Mouse (Mus musculus) limb, embryonic 11.5 days (tissue): ENCODE results near the gene Tiam2. TPM values are rescaled to one million over a fixed set of nuclear protein-coding genes. Genes with fewer than 3 reads are reported as not detected.

ENCODE experiments used
- ATAC-seq: fragments of 200-750 bp; cut with Nextera tagmentation; 2 replicates; pipeline ENCODE4 v1.8.0; 2017; ENCODE audit warnings: low read depth; ENCODE audit not compliant: insufficient number of reproducible peaks, low FRiP score, low TSS enrichment
- DNase-seq: peaks from one replicate; pipeline ENCODE4 v3.0.0-alpha.2; 2015; ENCODE audit warnings: low spot score
- H3K27ac ChIP-seq: fragments of 300-500 bp; sonication (generic); replicated peaks from 2 replicates; pipeline ENCODE4 v1.5.1; 2014; ENCODE audit warnings: low read depth, mild to moderate bottlenecking, low read length
- H3K27me3 ChIP-seq: fragments of 300-500 bp; sonication (generic); 2 replicates; pipeline ENCODE4 v1.6.1; 2014; ENCODE audit warnings: mild to moderate bottlenecking, low read length, mixed read lengths; ENCODE audit not compliant: control insufficient read depth, insufficient read depth
- H3K36me3 ChIP-seq: fragments of 300-500 bp; sonication (generic); 2 replicates; pipeline ENCODE4 v1.6.1; 2014; ENCODE audit warnings: mild to moderate bottlenecking, low read length, moderate library complexity, mixed read lengths; ENCODE audit not compliant: control insufficient read depth, insufficient read depth
- H3K4me1 ChIP-seq: fragments of 300-500 bp; sonication (generic); 2 replicates; pipeline ENCODE4 v1.6.1; 2014; ENCODE audit warnings: low read length, mixed read lengths; ENCODE audit not compliant: control insufficient read depth, insufficient read depth
- H3K4me2 ChIP-seq: fragments of 300-500 bp; sonication (generic); 2 replicates; pipeline ENCODE4 v1.6.1; 2014; ENCODE audit warnings: low read depth, mild to moderate bottlenecking, moderate library complexity; ENCODE audit not compliant: severe bottlenecking
- H3K4me3 ChIP-seq: fragments of 300-500 bp; sonication (generic); 2 replicates; pipeline ENCODE4 v1.5.1; 2014; ENCODE audit warnings: low read depth, low read length
- H3K9ac ChIP-seq: fragments of 300-500 bp; sonication (generic); 2 replicates; pipeline ENCODE4 v1.6.1; 2014; ENCODE audit warnings: mild to moderate bottlenecking, low read length
- H3K9me3 ChIP-seq: fragments of 300-500 bp; sonication (generic); 2 replicates; pipeline ENCODE4 v1.6.1; 2016; ENCODE audit warnings: low read length; ENCODE audit not compliant: control insufficient read depth
- WGBS: fragments of 180-500 bp; shearing (Covaris S2); extraction: QIAGEN DNeasy Blood & Tissue Kit; methylation state at CpG from one replicate; pipeline ENCODE4 v1.1.7; 2014; 5-methylcytosine and 5-hydroxymethylcytosine counted together
- polyA plus RNA-seq: library from polyadenylated mRNA; unstranded; fragments of >200 nt; fragmentation: Nextera tagmentation; extraction: Ambion mirVana; gene quantifications from 2 replicates; pipeline ENCODE4 v1.2.1, GENCODE M21; 2014

The Tiam2 gene
- polyA plus RNA-seq, 1 experiment from 2014 or later: 8.4 TPM

GRCm38 (mm10) chr17:3453946-3454345 lies 127.6 kb downstream of the Tiam2 start:
- Histone ChIP-seq H3K36me3 (no peaks in the 10 kb centered on the region; the same call in 1 of the 2 replicates), H3K27ac (no peak overlapping the region)
- WGBS: 43% methylated on average over 10 of the region's 10 CpGs

GRCm38 (mm10) chr17:3454850-3455249 lies 128.5 kb downstream of the Tiam2 start:
- H3K4me3 ChIP-seq: no peak overlapping the region
- no peak overlapping the region for H3K4me2 ChIP-seq
- H3K4me1 ChIP-seq: no peaks in the 10 kb centered on the region
- ATAC-seq (no peak), DNase-seq (no peak)
- no peak overlapping the region for H3K9ac ChIP-seq
- WGBS: 87% methylated on average over 9 of the region's 9 CpGs
- H3K9me3 ChIP-seq: no peaks in the 10 kb centered on the region
- H3K36me3 ChIP-seq: no peaks in the 10 kb centered on the region; the same call in 1 of the 2 replicates
- H3K27ac ChIP-seq: no peak overlapping the region
- H3K27me3 ChIP-seq: no peaks in the 10 kb centered on the region

More at GRCm38 (mm10) chr17:3453946-3454345, 127.6 kb downstream of the Tiam2 start:
- no peak overlapping the region for H3K4me2 ChIP-seq
- no peaks in the 10 kb centered on the region for H3K9me3 ChIP-seq
- H3K4me1 ChIP-seq: no peaks in the 10 kb centered on the region
- H3K4me3 ChIP-seq: no peak overlapping the region
- ATAC-seq (no peak), DNase-seq (no peak)
- H3K9ac ChIP-seq: no peak overlapping the region
- no peaks in the 10 kb centered on the region for H3K27me3 ChIP-seq

GRCm38 (mm10) chr17:3457914-3458681 lies 131.7 kb downstream of the Tiam2 start:
- WGBS: 60% methylated on average over 2 of the region's 2 CpGs
- ATAC-seq (no peak), DNase-seq (no peak)
- Histone ChIP-seq H3K27me3 (no peaks in the 10 kb centered on the region), H3K4me3 (no peak overlapping the region), H3K36me3 (no peaks in the 10 kb centered on the region), H3K27ac (no peak overlapping the region; the same call in 1 of the 2 replicates), H3K4me1 (no peaks in the 10 kb centered on the region), H3K9me3 (no peaks in the 10 kb centered on the region), H3K9ac (no peak overlapping the region), H3K4me2 (no peak overlapping the region)

GRCm38 (mm10) chr17:3465861-3466260 lies 139.5 kb downstream of the Tiam2 start:
- Histone ChIP-seq H3K36me3 (no peaks in the 10 kb centered on the region), H3K27me3 (no peaks in the 10 kb centered on the region), H3K27ac (no peak overlapping the region), H3K4me3 (no peak overlapping the region), H3K9ac (no peak overlapping the region), H3K4me2 (no peak overlapping the region), H3K9me3 (no peaks in the 10 kb centered on the region), H3K4me1 (peaks cover 5% of the 10 kb centered on the region; the same call in 1 of the 2 replicates)
- ATAC-seq (no peak), DNase-seq (no peak)
- WGBS: 60% methylated on average over 4 of the region's 4 CpGs

GRCm38 (mm10) chr17:3466681-3467080 lies 140.3 kb downstream of the Tiam2 start:
- DNase-seq: no peak

GRCm38 (mm10) chr17:3467636-3468324 lies 141.4 kb downstream of the Tiam2 start:
- ATAC-seq (no peak), DNase-seq (no peak)
- H3K27me3 ChIP-seq: no peaks in the 10 kb centered on the region
- 84% methylated on average over 8 of the region's 8 CpGs for WGBS
- no peak overlapping the region for H3K27ac ChIP-seq
- H3K4me2 ChIP-seq: no peak overlapping the region
- no peaks in the 10 kb centered on the region for H3K36me3 ChIP-seq
- H3K9ac ChIP-seq: no peak overlapping the region
- H3K9me3 ChIP-seq: no peaks in the 10 kb centered on the region
- H3K4me3 ChIP-seq: no peak overlapping the region
- peaks cover 5% of the 10 kb centered on the region; the same call in 1 of the 2 replicates for H3K4me1 ChIP-seq

More at GRCm38 (mm10) chr17:3466681-3467080, 140.3 kb downstream of the Tiam2 start:
- ATAC-seq: no peak
- Histone ChIP-seq H3K9me3 (no peaks in the 10 kb centered on the region), H3K27me3 (no peaks in the 10 kb centered on the region), H3K36me3 (no peaks in the 10 kb centered on the region), H3K4me3 (no peak overlapping the region), H3K4me1 (peaks cover 5% of the 10 kb centered on the region; the same call in 1 of the 2 replicates), H3K27ac (no peak overlapping the region), H3K4me2 (no peak overlapping the region), H3K9ac (no peak overlapping the region)
- WGBS: 96% methylated on average over 3 of the region's 3 CpGs

- H3K36me3 ChIP-seq: no peaks in the 10 kb centered on the region
- H3K9ac ChIP-seq: no peak overlapping the region
- no peak overlapping the region for H3K4me2 ChIP-seq
- ATAC-seq (no peak), DNase-seq (no peak)
- H3K27me3 ChIP-seq: no peaks in the 10 kb centered on the region
- H3K9me3 ChIP-seq: no peaks in the 10 kb centered on the region
- WGBS: 86% methylated on average over 6 of the region's 6 CpGs
- no peak overlapping the region for H3K27ac ChIP-seq
- no peak overlapping the region for H3K4me3 ChIP-seq
- H3K4me1 ChIP-seq: no peaks in the 10 kb centered on the region
Measured at GRCm38 (mm10) chr17:3472018-3472417, 145.6 kb downstream of the Tiam2 start.

- Histone ChIP-seq H3K27me3 (no peaks in the 10 kb centered on the region), H3K9ac (no peak overlapping the region), H3K27ac (no peak overlapping the region), H3K4me1 (no peaks in the 10 kb centered on the region), H3K4me2 (no peak overlapping the region), H3K4me3 (no peak overlapping the region), H3K36me3 (no peaks in the 10 kb centered on the region), H3K9me3 (no peaks in the 10 kb centered on the region)
- 95% methylated on average over 2 of the region's 2 CpGs for WGBS
- DNase-seq: no peak
- no peak for ATAC-seq
Measured at GRCm38 (mm10) chr17:3476546-3476945, 150.2 kb downstream of the Tiam2 start.
